Mouse (Mus musculus) Muller cell, postnatal 12 days (primary cell): Measurements from ENCODE around the gene 4931409K22Rik.

Experiments used
- DNase-seq: peaks from one replicate; pipeline ENCODE4 v3.0.0-alpha.2; 2015; ENCODE audit errors: inconsistent ontology term

Gene 4931409K22Rik

GRCm38 (mm10) chr5:24556709-24557108, at the start of gene 4931409K22Rik:
4931409K22Rik (minus strand) TSS chr5:24556809.
- DNase-seq, result no peak

DNA sequence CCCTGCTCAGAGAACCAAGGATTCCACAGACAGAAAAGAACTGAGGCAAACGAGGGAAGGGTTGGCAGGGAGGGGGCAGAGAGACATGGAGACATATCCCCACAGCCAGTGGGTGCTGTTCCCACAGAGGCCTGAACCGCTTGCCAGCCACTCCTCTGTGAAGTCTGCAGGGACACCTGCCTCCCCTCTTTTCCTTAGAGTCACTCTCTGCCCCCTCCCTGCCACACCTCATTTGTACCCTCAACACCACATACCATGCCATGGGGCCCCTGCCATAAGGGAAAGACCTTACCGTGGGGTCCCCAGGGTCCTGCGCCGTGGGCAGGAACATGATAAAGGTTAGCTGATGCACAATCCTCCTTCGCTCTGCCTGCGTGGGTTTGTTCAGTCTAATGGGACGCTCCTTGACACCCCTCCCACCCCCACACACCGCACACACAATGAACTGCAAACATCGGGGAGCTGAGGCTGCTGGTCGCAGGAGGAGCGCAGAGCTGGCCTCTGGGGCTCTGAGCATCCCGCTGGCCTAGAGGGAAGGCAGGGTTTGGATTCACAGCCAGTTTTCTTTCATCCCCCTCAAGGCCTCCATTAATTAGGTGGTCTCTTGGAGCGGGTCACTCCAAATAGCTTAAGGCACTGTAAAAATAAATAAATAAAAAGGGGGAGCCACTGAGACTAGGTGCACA, 49.5 kb upstream of the 4931409K22Rik start:
- DNase-seq, result no peak

DNA sequence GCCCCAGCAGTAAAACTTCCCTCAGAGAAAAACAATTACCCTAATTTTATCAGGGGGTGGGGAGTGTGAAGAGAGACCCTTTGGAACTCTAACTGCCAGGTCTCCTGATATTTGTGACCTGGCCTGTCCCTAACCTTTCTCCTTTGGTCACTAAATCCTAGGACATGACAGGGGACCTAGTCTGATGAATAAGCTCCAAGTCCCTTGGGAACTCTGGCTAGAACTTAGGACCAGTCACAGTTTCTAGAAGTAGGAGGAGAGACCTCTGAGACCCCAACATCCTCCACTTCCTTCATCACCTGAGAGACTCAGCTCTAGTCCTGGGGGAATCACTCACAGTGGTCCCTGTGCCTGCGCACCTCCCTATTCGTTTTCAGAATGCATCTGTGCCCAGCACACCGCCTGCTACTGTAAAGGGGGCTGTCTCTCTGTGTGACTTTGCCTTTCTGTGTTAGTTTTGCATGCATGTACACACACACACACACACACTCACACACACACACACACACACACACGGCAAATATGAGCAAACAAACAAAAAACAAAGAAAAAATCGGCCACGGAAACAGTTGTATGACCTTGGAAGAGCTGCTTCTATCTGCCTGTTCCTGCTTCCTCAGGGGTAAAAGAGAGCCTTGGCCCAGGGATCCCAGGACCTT, 48.8 kb upstream of the 4931409K22Rik start:
- DNase-seq, result no peak

DNA sequence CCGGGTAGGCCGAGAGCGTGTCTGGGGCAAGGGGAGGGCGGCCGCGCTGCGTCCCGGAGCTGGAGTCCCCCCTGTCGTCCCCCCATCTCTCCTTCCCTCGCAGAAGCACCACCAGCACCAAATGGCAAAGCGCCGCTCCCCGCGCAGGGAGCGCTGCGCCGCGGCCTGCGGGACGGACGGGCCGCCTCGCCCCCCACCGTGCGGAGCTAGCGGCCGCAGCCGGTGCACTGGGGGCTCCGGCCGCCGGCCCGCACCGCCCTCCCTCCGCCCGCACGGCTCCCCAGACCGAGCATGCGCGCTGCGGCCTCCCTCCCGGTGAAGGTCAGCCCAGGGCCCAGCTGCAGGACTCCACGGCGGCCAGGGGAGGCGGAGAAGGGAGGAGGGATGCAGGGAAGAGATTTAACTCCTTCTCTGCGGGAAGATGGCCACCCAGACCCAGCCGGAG, 48.1 kb upstream of the 4931409K22Rik start:
- peak; percentile 94 for DNase-seq

DNA sequence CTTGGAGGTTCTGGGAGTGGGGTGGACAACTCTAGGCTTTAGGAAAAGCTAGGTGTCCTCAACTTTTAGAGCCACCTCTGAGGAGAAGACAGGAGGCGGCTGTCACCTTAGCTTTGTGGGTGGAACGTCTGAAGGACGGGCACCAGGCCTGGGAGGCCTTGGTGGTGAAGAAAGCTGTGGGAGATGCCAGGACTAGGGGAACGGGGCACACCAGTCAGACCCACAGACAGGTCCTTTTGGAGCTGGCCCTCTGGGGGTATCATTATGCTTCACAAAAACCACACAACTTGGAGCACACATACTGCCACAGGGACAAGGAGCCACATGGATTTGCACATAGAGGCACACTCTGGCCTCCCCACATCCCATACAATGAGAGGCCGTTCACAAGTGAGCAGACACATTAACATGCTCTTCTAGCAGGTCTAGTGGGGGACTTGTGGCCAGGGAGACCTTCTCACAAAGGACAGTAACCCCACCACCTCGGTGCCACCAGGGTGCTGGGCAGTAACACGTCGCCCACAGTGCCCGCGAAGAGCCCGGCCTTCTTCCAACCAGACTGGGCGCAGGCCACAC, 47.6 kb upstream of the 4931409K22Rik start:
- no peak for DNase-seq

GRCm38 (mm10) chr5:24603431-24604010, 46.9 kb upstream of the 4931409K22Rik start:
- DNase-seq, result no peak

DNA sequence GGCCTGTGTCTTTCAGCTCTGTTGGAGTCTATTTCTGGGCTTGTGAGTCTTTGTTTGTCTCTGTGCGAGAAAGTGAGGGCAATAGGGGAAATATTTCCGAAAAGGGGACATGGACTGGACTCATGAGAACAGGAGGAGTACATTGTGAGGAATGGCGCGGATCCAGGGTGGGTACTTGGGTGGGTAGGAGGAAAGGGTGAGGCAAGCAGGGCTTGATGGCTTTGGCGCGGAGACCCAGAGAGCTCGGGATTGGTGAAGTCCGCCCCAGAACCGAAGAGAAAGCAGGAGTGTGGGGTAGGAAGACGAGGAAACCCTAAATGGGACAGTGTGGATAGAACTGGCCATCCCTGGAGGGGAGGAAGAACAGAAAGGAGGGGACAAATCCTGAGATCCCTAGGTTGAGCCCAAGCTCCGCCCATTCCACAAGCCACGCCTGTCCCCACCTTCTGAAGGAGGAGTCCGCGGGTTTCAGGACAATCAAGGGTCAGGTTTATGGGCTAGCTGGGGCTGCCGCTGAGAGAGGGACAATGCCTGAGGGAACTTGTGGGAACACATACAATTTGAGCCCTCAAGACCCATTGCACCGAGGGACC, 46.2 kb upstream of the 4931409K22Rik start:
- DNase-seq, result peak; percentile 90

DNA sequence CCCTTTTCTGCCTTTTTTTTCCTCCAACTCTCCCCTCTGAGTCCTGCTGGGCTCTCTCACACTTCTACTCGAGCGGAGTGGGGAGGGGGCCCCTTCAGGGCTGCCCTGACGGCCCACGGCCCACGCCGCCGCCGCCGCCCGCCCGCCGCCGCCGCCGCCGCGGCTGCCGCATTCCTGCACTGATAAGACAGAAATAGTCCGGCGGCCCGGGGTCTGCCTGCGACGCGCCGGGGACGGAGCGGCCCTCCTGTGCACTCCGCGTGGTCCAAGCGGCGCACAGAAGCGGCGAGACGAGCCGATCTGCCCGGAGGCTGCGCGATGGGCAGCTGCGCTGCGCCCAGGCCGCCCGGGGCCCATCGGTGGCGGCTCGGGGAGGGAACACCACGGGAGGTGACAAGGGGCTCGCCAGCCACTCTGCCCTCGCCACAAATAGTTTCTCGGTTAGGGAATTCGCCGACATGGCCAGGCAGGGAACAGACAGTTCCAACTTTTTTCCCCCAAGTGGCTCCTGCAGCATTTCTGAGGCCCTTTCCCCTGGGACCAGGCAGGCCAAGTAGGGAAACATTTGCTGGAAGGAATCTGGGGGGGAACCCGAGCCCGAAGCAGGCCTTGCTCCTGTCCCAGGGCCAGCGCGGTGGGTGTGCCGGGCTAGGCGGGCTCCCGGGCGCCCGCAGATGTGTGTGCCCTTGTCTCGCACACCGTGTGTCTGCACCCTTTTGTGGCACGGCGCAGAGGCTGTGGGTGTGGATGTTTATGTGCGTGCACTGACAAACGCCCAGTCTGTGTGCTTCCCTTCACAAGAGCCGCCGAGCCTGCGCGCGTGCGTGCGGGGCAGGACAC, 45.5 kb upstream of the 4931409K22Rik start:
- DNase-seq, result peak; percentile 91

GRCm38 (mm10) chr5:24601071-24601835, 44.6 kb upstream of the 4931409K22Rik start:
- no peak for DNase-seq

DNA sequence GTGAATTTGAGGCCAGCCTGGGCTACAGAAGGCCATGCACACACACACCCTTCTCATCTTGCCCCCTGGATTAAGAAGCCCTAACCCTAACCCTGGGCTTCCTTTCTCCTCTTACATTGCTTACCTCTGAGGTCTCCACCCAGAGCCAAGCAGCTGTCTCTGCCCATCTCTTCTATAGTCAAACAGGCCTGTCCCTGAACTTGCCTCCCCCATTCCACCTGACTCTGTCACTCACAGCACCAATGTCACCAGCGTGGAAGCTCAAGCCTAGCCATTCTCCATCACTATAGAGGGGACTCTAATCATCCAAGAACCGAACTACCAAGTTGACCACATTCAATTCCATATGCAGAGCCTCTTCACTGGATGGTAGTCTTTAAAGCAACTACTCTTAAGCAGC, 43.6 kb upstream of the 4931409K22Rik start:
- DNase-seq, result no peak

- no peak for DNase-seq
Observed at GRCm38 (mm10) chr5:24599137-24599536, 42.5 kb upstream of the 4931409K22Rik start.

DNA sequence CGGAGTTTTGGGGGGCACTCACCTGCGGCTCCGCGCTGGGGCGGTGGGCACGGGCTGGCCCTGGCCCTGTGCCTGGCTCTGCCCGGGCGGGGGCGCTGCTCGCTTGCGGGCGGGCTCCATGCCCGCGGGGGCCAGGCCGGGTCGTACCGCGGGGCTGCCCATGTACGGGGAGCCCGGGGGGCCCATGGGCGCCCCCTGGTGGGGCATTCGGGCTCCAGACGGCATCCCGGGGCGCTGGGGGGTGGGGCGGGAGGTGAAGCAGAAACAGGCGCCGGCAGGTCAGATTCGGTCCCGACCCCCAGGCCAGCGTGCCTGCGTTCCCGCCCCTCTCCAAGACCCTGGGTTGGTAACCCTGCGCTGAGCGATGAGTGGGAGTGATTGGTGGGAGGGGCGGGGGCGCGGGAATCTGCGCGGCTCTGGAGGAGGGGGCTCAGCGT, 42.0 kb upstream of the 4931409K22Rik start:
- peak; percentile 66 for DNase-seq

- no peak for DNase-seq
Observed at GRCm38 (mm10) chr5:24597901-24598569, 41.4 kb upstream of the 4931409K22Rik start.

DNA sequence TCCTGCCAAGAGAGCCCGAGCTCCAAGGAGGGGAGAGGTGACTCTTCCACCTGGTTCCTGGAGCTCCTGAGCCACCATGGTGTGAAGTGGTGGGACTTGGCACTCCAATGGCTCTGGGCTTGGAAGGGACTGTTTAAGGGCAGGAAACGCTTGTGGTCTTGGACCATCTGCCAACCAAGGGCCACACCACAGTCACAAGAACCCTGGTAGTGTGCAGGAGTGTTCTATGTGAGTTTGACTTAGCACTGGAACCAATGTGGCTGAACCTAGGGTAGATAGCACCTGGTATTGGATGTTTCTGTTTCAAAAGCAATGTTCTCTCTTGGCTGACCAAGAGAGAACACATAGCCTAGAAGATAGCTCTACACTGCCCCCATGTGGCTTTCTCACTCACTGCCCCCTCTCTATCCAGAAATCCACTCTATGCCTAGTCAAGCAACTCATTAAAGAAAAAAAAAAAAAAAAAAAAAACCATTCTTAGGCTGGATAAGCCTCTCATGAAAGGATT, 40.7 kb upstream of the 4931409K22Rik start:
- peak; percentile 68 for DNase-seq

DNA sequence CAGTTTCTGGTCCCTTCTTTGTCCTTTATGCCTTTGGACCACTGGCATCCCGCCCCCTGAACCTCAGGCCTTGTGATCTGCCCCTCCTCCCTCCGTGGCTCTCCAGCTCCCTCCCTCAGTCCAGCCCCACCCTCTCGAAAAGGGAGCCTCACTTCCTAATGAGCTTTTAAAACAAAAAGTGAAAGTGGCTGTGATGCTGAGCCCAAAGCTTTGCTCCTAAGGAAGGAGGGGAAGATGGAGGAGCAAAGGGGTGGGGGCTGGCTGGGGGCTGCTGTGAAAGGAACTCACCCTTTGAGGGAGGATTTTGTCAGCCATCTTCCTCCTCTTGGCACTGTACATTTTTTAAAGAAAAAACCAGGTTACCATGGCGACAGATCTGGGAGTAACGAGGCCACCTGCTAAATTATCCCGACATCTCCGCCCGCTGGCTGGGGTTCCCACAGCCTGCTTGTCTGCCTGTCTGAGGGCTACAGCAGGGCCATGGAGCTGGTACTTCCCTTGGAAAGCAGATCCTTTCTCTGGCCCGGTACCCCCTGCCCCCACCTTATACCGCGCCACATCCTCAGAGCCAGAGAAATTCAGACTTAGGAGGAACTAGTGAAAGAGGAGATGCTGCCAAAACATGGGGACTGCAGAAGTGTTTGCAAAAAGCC, 40.0 kb upstream of the 4931409K22Rik start:
- DNase-seq, result peak; percentile 76

- no peak for DNase-seq
Observed at GRCm38 (mm10) chr5:24595786-24596380, 39.3 kb upstream of the 4931409K22Rik start.

- DNase-seq, result no peak
Observed at GRCm38 (mm10) chr5:24595261-24595660, 38.7 kb upstream of the 4931409K22Rik start.

DNA sequence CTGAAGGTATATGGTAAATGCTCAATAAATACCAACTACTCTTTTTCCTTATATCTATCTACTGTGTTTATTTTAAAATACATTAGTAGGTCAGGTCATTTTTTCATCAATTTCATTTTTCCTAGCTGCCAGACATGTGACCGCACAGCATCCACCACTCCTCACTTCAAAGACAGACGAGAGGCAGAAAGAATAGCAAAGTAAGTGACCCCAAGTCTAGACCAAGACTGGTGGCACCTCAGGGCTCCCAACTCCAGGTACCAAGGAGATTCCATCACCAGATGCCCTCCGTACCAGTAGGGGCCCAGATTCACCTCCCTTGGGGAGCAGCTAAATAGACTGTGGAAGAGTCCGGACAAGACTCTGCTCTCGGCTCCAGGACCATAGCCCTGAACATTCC, 37.7 kb upstream of the 4931409K22Rik start:
- no peak for DNase-seq

DNA sequence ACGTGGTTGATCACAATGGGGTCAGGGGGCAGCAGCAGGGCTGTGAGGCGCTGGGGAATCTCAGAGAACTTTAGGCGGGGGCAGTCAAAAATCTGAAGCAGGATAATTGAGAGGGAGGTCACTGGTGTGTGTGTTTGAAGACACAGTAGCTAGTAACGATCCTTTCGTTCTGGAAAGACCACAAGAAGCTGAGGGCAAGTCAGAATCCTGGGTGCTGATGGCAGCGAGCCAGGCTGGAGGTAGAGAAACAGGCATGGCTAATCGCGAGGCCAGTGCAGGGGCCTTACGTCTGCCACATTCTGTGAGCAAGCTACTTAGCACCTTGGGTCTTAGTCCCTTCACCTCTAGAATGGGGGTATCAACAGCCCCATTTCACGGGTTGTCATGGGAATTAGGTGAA, 37.3 kb upstream of the 4931409K22Rik start:
- no peak for DNase-seq
